Mouse (Mus musculus) stomach, embryonic 16.5 days (tissue): ENCODE data around the gene Cdc42se1. TPM values are rescaled to one million over a fixed set of nuclear protein-coding genes. Genes with fewer than 3 reads are reported as not detected.

Experiments
- ATAC-seq: fragments of 200-750 bp; cut with Nextera tagmentation; 2 replicates; pipeline ENCODE4 v1.8.0; 2017; ENCODE audit warnings: moderate number of reproducible peaks, moderate TSS enrichment; ENCODE audit not compliant: insufficient read depth, low FRiP score
- H3K27ac ChIP-seq: fragments of 300-500 bp; sonication (generic); 2 replicates; pipeline ENCODE4 v1.5.1; 2014; ENCODE audit warnings: low read length
- H3K27me3 ChIP-seq: fragments of 300-500 bp; sonication (generic); 2 replicates; pipeline ENCODE4 v1.6.1; 2014; ENCODE audit warnings: low read length, control low read depth, mixed read lengths; ENCODE audit not compliant: control insufficient read depth, insufficient read depth
- H3K36me3 ChIP-seq: fragments of 300-500 bp; sonication (generic); 2 replicates; pipeline ENCODE4 v1.6.1; 2014; ENCODE audit warnings: low read length; ENCODE audit not compliant: control insufficient read depth, insufficient read depth
- H3K4me1 ChIP-seq: fragments of 300-500 bp; sonication (generic); 2 replicates; pipeline ENCODE4 v1.6.1; 2014; ENCODE audit warnings: low read length, control low read depth, mixed read lengths; ENCODE audit not compliant: control insufficient read depth, insufficient read depth
- H3K4me2 ChIP-seq: fragments of 300-500 bp; sonication (generic); 2 replicates; pipeline ENCODE4 v1.6.1; 2014; ENCODE audit warnings: low read depth, low read length, mixed read lengths
- H3K4me3 ChIP-seq: fragments of 300-500 bp; sonication (generic); replicated peaks from 2 replicates; pipeline ENCODE4 v1.5.1; 2014; ENCODE audit warnings: mild to moderate bottlenecking, low read length
- H3K9ac ChIP-seq: fragments of 300-500 bp; sonication (generic); 2 replicates; pipeline ENCODE4 v1.6.1; 2014; ENCODE audit warnings: low read length
- H3K9me3 ChIP-seq: fragments of 300-500 bp; sonication (generic); replicated peaks from 2 replicates; pipeline ENCODE4 v1.6.1; 2016; ENCODE audit warnings: low read length, control low read depth; ENCODE audit not compliant: control insufficient read depth
- WGBS: fragments of 180-500 bp; shearing (Covaris S2); extraction: QIAGEN DNeasy Blood & Tissue Kit; methylation state at CpG from one replicate; pipeline ENCODE4 v1.1.7; 2014; 5-methylcytosine and 5-hydroxymethylcytosine counted together
- polyA plus RNA-seq: library from polyadenylated mRNA; unstranded; fragments of >200 nt; fragmentation: Nextera tagmentation; extraction: Ambion mirVana; gene quantifications from 2 replicates; pipeline ENCODE4 v1.2.1, GENCODE M21; 2015

Cdc42se1 gene
- polyA plus RNA-seq, 1 experiment from 2014 or later = 118 TPM

DNA sequence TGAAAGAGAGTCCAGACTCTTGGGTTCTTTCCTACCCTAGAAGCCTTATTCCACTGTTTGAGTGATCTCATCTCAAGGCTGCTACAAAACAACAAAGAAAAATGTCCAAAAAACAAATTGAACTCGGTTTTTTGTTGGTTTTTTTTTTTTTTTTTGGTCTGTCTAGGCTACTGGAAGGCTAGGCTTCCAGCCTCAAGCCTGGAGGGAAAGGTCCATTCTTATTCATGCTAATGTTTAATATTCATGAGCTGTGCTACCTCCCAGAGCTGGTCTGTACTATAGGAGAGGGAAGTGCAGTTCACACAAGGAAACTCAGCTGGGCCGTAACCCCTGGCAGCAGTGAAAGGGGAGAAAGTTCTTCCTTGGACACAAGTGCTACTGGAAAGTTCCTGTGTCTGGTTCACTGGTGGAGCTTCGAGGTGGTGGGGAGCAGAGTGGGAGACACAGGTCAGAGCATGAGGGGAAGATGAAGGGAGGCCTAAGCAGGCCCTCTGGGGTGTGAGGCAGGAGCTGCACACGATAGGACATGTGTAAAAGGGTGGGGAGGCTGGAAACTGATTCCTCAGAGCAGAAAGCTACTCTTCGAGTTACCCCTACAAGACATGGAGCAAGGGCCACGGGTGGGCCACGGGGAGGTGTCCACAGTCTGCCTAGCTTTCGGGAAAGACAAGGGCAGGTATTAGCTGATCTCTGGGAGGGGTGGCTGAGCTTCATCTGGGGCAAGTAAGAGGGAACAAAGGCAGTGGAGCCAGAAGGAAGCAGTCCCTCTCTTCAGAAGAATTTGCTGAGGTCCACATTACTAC is 2.2 kb downstream of the Cdc42se1 start:
- no peak for ATAC-seq
- no peaks in the 10 kb centered on the region for H3K27me3 ChIP-seq
- peaks cover 35% of the 10 kb centered on the region for H3K36me3 ChIP-seq
- no peaks in the 10 kb centered on the region for H3K9me3 ChIP-seq
- peak overlapping the region; percentile 89 for H3K4me3 ChIP-seq
- 37% methylated on average over 8 of the region's 8 CpGs for WGBS
- H3K4me2 ChIP-seq = peak overlapping the region; percentile 88
- H3K27ac ChIP-seq = peak overlapping the region; percentile 99
- peaks cover 38% of the 10 kb centered on the region for H3K4me1 ChIP-seq
- peak overlapping the region; percentile 98 for H3K9ac ChIP-seq

DNA sequence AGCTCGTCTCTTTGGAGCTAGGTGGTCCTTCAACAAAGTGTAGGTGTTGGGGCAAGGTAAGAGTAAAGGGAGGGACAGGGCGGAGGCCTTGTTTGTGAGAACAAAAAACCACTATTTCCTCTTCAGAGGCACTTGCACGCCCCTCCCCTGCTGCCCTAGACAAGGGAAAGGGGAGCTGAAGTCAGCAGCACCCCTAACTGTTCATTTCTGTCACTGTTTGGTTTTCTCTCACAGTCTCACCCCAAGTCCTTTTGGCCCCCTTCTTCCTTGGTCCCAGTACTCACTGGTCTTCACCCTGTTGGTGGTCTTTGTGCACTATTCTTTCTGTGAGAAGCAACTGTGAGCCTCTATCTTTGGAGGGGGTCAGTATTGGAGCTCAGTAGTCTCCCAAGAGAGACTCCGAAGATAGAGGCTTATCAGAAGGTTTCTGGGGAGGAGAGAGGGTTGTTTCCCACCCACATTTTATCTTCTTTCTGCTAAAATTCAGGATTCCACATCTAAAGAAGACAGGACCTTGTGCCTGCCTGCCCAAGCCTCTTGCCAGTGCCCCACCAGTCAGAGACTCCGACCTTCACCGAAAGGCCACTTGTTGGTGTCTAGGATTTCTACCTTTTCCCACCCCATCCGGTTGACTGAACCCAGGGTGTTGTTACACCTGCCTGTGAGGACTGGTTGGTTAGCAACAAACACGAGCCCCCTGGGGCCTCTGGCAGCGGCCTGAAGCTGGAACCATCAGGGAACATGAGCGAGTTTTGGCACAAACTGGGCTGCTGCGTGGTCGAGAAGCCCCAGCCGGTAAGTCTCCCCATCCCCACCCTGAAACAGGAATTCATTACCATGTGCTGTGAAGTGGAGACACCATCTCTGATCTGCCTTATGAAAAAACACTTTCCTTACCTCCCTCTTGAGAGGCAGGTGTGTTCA is 3.0 kb downstream of the Cdc42se1 start, which contains the start of gene Mllt11:
Gene Mllt11, minus strand, starts transcription at position 874 of the 924 bp plus-strand sequence.
- Histone ChIP-seq H3K9ac (peak within 1 kb of the TSS; percentile 98), H3K4me3 (peak within 1 kb of the TSS; percentile 89), H3K4me2 (peak within 1 kb of the TSS; percentile 88), H3K27ac (peak within 1 kb of the TSS; percentile 99), H3K4me1 (peaks cover 36% of the 10 kb centered on the region), H3K36me3 (peaks cover 42% of the 10 kb centered on the region), H3K27me3 (no peaks in the 10 kb centered on the region), H3K9me3 (no peaks in the 10 kb centered on the region)
- no peak for ATAC-seq
- 71% methylated on average over 13 of the region's 13 CpGs for WGBS

DNA sequence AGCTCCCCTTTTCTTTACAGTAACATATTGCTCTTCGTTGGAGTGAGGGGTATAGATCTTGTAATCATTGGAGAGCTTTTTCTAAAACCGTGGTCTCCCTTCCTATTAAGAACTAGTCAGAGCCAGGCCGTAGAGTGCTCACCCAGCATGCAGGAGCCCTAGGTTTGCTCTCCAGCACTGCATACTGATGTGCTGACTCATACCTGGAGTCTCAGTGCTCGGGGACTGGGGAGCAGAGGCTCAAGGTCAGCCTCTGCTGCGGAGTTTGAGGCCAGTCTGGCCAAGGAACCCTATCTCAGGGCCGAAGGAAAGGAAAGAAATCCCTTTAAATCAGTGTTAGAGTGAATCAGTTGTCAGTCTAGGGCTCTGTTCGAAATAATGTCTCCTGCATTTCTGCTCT is 4.2 kb downstream of the Cdc42se1 start:
- no peak overlapping the region for H3K4me3 ChIP-seq
- H3K9ac ChIP-seq = no peak overlapping the region
- H3K9me3 ChIP-seq = no peaks in the 10 kb centered on the region
- no peak for ATAC-seq
- peaks cover 42% of the 10 kb centered on the region for H3K36me3 ChIP-seq
- peak overlapping the region; percentile 15; the same call in 1 of the 2 replicates for H3K27ac ChIP-seq
- no peaks in the 10 kb centered on the region for H3K27me3 ChIP-seq
- 67% methylated on average over 7 of the region's 7 CpGs for whole genome bisulfite sequencing
- H3K4me2 ChIP-seq = no peak overlapping the region
- peaks cover 28% of the 10 kb centered on the region for H3K4me1 ChIP-seq

DNA sequence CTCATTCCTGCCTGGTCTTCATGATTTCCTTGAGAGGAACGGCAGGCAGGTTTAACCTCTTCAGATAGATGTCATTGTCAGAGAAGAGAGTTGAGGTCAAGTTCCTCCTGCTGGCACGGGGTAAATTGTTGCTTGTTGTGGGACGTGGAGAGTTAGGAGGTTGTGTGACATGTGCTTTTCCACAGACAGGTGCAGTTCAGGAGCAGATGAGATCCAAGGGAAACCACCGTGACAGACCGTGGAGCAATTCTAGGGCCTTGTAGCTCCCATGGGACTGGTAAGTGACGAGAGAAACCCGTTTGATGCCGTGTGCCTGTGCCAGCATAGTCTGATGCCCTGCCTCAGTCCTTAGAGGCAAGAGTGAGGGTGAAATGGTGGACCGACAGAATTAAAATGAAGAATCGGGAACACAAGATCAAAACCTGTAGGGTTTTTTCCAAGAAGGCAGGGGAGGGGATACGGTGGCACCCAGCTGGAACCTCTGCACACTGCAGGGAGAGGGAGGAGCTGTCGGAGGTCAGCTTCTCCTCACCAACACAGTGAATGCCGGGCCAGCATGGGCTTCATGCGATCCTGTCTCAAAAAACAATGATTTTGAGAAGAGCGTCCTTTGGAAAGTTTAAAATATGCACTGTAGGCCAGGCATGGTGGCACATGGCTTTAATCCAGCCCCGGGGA is 4.9 kb downstream of the Cdc42se1 start:
- H3K4me1 ChIP-seq = peaks cover 28% of the 10 kb centered on the region
- H3K4me3 ChIP-seq = no peak overlapping the region
- WGBS = 89% methylated on average over 16 of the region's 16 CpGs
- no peak overlapping the region for H3K9ac ChIP-seq
- no peaks in the 10 kb centered on the region for H3K9me3 ChIP-seq
- no peak overlapping the region for H3K4me2 ChIP-seq
- H3K27ac ChIP-seq = peak overlapping the region; percentile 15; the same call in 1 of the 2 replicates
- H3K27me3 ChIP-seq = no peaks in the 10 kb centered on the region
- no peak for ATAC-seq
- peaks cover 46% of the 10 kb centered on the region for H3K36me3 ChIP-seq

DNA sequence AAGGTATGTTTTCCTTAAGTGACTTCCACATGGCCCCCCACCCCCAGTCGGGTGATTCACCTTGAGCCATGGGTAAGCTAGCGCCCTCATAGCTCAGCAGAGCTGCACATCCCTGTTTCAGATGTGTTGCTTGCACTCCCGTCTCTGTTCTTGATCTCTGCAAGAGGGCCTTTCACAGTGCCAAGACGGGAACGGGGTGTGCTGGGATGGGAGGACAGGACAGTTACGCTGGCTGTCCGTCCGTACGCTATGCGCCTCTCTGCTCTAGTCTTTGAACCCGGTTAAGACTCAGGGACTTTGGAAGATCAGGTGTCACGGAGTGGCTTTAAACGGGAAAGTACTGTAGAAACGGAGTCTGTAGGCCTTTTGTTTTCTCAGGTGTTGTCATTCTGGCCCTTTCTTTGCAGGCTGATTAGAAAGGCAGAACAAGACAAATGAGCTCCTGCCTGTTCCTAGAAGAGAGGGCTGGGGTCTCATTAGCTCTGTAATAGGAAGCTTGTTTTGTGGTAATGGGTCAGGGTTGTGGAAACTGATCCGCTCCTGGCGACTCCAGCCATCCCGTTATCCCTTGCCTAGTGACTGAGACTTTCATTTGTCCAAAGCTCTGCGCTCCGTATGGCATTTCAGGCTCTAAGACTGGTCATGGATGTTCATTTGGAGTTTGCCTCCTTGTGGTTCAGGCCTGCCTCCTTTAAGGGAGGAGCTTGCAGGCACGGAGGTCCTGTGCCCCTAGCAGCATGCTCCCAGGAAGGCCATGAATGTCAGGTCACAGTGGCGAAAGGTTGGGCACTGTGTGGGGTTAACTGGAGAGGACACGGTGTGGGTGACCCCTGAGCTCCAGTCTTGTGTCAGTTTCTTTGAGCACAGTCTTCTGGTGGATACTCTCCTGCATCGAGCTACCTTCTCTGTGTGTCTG is 7.1 kb downstream of the Cdc42se1 start:
- no peaks in the 10 kb centered on the region for H3K27me3 ChIP-seq
- 86% methylated on average over 23 of the region's 23 CpGs for WGBS
- no peak overlapping the region for H3K4me3 ChIP-seq
- no peak overlapping the region for H3K4me2 ChIP-seq
- peaks cover 20% of the 10 kb centered on the region for H3K4me1 ChIP-seq
- H3K9ac ChIP-seq = no peak overlapping the region
- no peaks in the 10 kb centered on the region for H3K9me3 ChIP-seq
- peaks cover 46% of the 10 kb centered on the region for H3K36me3 ChIP-seq
- H3K27ac ChIP-seq = no peak overlapping the region
- no peak for ATAC-seq

DNA sequence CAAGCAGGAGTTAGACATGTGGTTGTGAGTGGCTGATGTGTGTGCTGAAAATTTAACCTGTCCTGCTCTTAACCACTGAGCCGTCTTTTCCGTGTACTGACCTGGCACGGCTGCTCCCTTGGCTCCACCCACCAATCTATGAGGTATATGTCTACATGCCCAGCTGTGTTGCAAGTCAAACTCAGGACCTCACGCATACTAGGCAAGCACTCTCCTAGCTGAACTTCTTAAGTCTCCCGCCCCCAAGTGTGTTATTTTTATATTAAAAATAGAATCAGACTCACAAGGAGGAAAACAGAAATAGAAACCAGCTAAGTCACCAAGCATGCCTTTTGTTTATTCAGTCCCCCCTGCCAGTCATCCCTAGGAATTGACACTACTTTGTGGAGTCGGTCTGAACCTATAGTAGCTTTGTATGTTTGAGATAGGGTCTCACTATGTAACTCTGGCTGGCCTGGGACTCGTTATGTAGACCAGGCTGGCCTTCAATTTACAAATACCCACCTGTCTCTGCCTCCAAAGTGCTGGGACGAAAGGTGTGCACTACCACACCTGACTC is 9.1 kb downstream of the Cdc42se1 start:
- 79% methylated on average over 8 of the region's 8 CpGs for WGBS
- Histone ChIP-seq H3K36me3 (peaks cover 37% of the 10 kb centered on the region), H3K9ac (no peak overlapping the region), H3K27ac (no peak overlapping the region), H3K9me3 (no peaks in the 10 kb centered on the region), H3K4me1 (0 out of 2 replicates have a peak, but pooled peaks cover 2% of the 10 kb centered on the region), H3K4me2 (no peak overlapping the region), H3K4me3 (no peak overlapping the region), H3K27me3 (no peaks in the 10 kb centered on the region)
- ATAC-seq = no peak

DNA sequence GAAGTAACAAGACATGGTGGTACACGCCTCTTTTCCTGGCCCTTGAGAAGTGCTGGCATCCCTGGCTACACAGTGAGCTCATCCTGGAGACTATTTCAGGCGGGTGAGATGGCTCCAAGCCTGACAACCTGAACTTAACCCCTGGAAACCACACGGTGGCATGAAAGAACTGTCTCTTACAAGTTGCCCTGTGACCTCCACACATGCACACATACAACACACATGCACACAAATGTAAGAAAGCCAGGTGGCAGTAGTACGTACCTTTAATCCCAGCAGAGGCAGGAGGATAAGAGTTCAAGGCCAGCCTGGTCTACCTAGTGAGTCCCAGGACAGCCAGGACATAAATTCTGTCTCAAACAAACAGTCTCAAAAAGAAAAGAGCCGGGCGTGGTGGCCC is 10.5 kb downstream of the Cdc42se1 start:
- no peak overlapping the region for H3K4me2 ChIP-seq
- 83% methylated on average over 6 of the region's 6 CpGs for WGBS
- H3K9ac ChIP-seq = no peak overlapping the region
- H3K9me3 ChIP-seq = no peaks in the 10 kb centered on the region
- no peak for ATAC-seq
- H3K27ac ChIP-seq = no peak overlapping the region
- H3K27me3 ChIP-seq = no peaks in the 10 kb centered on the region
- H3K4me1 ChIP-seq = no peaks in the 10 kb centered on the region
- H3K4me3 ChIP-seq = no peak overlapping the region
- peaks cover 25% of the 10 kb centered on the region for H3K36me3 ChIP-seq

DNA sequence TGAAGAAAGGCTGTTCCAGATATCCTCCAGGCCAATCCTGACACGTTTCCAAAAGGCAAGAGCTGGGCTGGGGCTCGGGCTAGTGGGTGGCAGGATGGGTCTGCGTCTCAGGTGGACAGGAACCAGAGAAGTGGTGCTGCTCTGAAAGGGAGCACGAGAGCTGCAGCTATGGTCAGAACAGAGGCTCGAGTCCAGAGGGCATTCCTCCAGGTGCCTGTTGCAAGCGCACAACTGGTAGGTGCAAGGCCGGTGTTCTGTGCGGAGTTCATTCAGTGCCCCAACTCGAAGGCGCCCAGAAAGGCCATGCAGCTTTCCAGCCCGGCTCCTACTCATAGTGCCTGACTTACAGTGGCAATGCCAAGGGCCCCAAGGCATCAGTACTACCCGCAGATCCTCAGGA is 11.4 kb downstream of the Cdc42se1 start:
- Histone ChIP-seq H3K36me3 (peaks cover 17% of the 10 kb centered on the region), H3K4me2 (no peak overlapping the region), H3K27me3 (no peaks in the 10 kb centered on the region), H3K27ac (no peak overlapping the region), H3K4me3 (no peak overlapping the region), H3K4me1 (no peaks in the 10 kb centered on the region), H3K9me3 (no peaks in the 10 kb centered on the region), H3K9ac (no peak overlapping the region)
- WGBS = 84% methylated on average over 12 of the region's 12 CpGs
- ATAC-seq = no peak
